Mouse (Mus musculus) stomach, embryonic 14.5 days (tissue): ENCODE results near the gene Olfr731. TPM values are rescaled to one million over a fixed set of nuclear protein-coding genes. Genes with fewer than 3 reads are reported as not detected.

Experiments
- ATAC-seq: fragments of 200-750 bp; cut with Nextera tagmentation; 2 replicates; pipeline ENCODE4 v1.8.0; 2017; ENCODE audit warnings: low read depth, moderate TSS enrichment; ENCODE audit not compliant: insufficient number of reproducible peaks, insufficient read depth, low FRiP score
- H3K27ac ChIP-seq: fragments of 300-500 bp; sonication (generic); 2 replicates; pipeline ENCODE4 v1.5.1; 2014; ENCODE audit warnings: mild to moderate bottlenecking, low read length, moderate library complexity, mixed read lengths
- H3K27me3 ChIP-seq: fragments of 300-500 bp; sonication (generic); 2 replicates; pipeline ENCODE4 v1.6.1; 2014; ENCODE audit warnings: low read length, control low read depth, mixed read lengths; ENCODE audit not compliant: control insufficient read depth, insufficient read depth
- H3K36me3 ChIP-seq: fragments of 300-500 bp; sonication (generic); 2 replicates; pipeline ENCODE4 v1.6.1; 2014; ENCODE audit warnings: mild to moderate bottlenecking, control low read depth, low read length, moderate library complexity, mixed read lengths; ENCODE audit not compliant: control insufficient read depth, insufficient read depth
- H3K4me1 ChIP-seq: fragments of 300-500 bp; sonication (generic); 2 replicates; pipeline ENCODE4 v1.6.1; 2014; ENCODE audit warnings: low read length, control low read depth, mixed read lengths; ENCODE audit not compliant: control insufficient read depth, insufficient read depth
- H3K4me2 ChIP-seq: fragments of 300-500 bp; sonication (generic); replicated peaks from 2 replicates; pipeline ENCODE4 v1.6.1; 2014; ENCODE audit warnings: low read depth, low read length, control low read depth
- H3K4me3 ChIP-seq: fragments of 300-500 bp; sonication (generic); 2 replicates; pipeline ENCODE4 v1.5.1; 2014; ENCODE audit warnings: low read depth, low read length, control low read depth
- H3K9ac ChIP-seq: fragments of 300-500 bp; sonication (generic); replicated peaks from 2 replicates; pipeline ENCODE4 v1.6.1; 2014; ENCODE audit warnings: low read depth, mild to moderate bottlenecking, control low read depth, low read length, moderate library complexity, mixed read lengths
- H3K9me3 ChIP-seq: fragments of 300-500 bp; sonication (generic); 2 replicates; pipeline ENCODE4 v1.6.1; 2016; ENCODE audit warnings: low read depth, low read length, control low read depth; ENCODE audit not compliant: control insufficient read depth
- WGBS: fragments of 180-500 bp; shearing (Covaris S2); extraction: QIAGEN DNeasy Blood & Tissue Kit; methylation state at CpG from one replicate; pipeline ENCODE4 v1.1.7; 2014; 5-methylcytosine and 5-hydroxymethylcytosine counted together
- polyA plus RNA-seq: library from polyadenylated mRNA; unstranded; fragments of >200 nt; fragmentation: Nextera tagmentation; extraction: Ambion mirVana; gene quantifications from 2 replicates; pipeline ENCODE4 v1.2.1, GENCODE M21; 2014

Gene Olfr731
- polyA plus RNA-seq: not detected in 2 replicates

- Histone ChIP-seq H3K27me3 (no peaks in the 10 kb centered on the region), H3K4me3 (no peak within 1 kb of the TSS), H3K9ac (no peak within 1 kb of the TSS), H3K4me2 (no peak within 1 kb of the TSS), H3K27ac (no peak within 1 kb of the TSS), H3K4me1 (no peaks in the 10 kb centered on the region), H3K9me3 (no peaks in the 10 kb centered on the region), H3K36me3 (no peaks in the 10 kb centered on the region)
- WGBS: 78% methylated on average over 4 of the region's 4 CpGs
- ATAC-seq: no peak
Observed at GRCm38 (mm10) chr14:50241766-50242165, at the start of gene Olfr731. Gene Olfr731, minus strand, starts transcription at chr14:50241866.

- 93% methylated on average over 1 of the region's 1 CpGs for WGBS
Observed at GRCm38 (mm10) chr14:50284106-50284505, 42.4 kb upstream of the Olfr731 start, which contains the start of gene Olfr732. Gene Olfr732, minus strand, starts transcription at chr14:50284206.

GRCm38 (mm10) chr14:50188098-50188497 lies 53.6 kb downstream of the Olfr731 start, which contains the start of gene Olfr730:
Gene Olfr730, minus strand, starts transcription at chr14:50188198.
- Histone ChIP-seq H3K9ac (no peak within 1 kb of the TSS), H3K27me3 (no peaks in the 10 kb centered on the region), H3K9me3 (no peaks in the 10 kb centered on the region), H3K4me2 (no peak within 1 kb of the TSS), H3K36me3 (no peaks in the 10 kb centered on the region), H3K4me1 (no peaks in the 10 kb centered on the region), H3K4me3 (no peak within 1 kb of the TSS), H3K27ac (no peak within 1 kb of the TSS)
- no peak for ATAC-seq
- WGBS: 46% methylated on average over 1 of the region's 1 CpGs

More at GRCm38 (mm10) chr14:50284106-50284505, 42.4 kb upstream of the Olfr731 start, which contains the start of gene Olfr732:
- Histone ChIP-seq H3K9ac (no peak within 1 kb of the TSS), H3K36me3 (no peaks in the 10 kb centered on the region), H3K4me1 (no peaks in the 10 kb centered on the region), H3K27me3 (no peaks in the 10 kb centered on the region), H3K27ac (no peak within 1 kb of the TSS), H3K4me3 (no peak within 1 kb of the TSS), H3K9me3 (no peaks in the 10 kb centered on the region), H3K4me2 (no peak within 1 kb of the TSS)
- no peak for ATAC-seq

Other genes with a start within 250 kb of the Olfr731 start
- not detected in 2 replicates for gene Olfr725, start 201.5 kb downstream of the Olfr731 start, polyA plus RNA-seq
- gene Olfr726, start 150.9 kb downstream of the Olfr731 start, polyA plus RNA-seq: not detected in 2 replicates
- not detected in 2 replicates for gene Olfr727, start 118.7 kb downstream of the Olfr731 start, polyA plus RNA-seq
- not detected in 2 replicates for gene Olfr728, start 99.2 kb downstream of the Olfr731 start, polyA plus RNA-seq
- gene Olfr729, start 89.0 kb downstream of the Olfr731 start, polyA plus RNA-seq: not detected in 2 replicates
- not detected in 2 replicates for gene Olfr730, start 53.7 kb downstream of the Olfr731 start, polyA plus RNA-seq
- gene Olfr732, start 42.3 kb upstream of the Olfr731 start, polyA plus RNA-seq: not detected in 2 replicates
- gene Olfr733, start 59.7 kb upstream of the Olfr731 start, polyA plus RNA-seq: not detected in 2 replicates
- not detected in 2 replicates for gene Olfr734, start 84.9 kb upstream of the Olfr731 start, polyA plus RNA-seq
- not detected in 2 replicates for gene Olfr735, start 107.0 kb upstream of the Olfr731 start, polyA plus RNA-seq
- not detected in 2 replicates for gene Tlr11, start 116.0 kb upstream of the Olfr731 start, polyA plus RNA-seq
- gene Olfr736, start 139.3 kb upstream of the Olfr731 start, polyA plus RNA-seq: not detected in 2 replicates
- gene Olfr738, start 165.7 kb upstream of the Olfr731 start, polyA plus RNA-seq: not detected in 2 replicates
- gene Olfr739, start 176.8 kb upstream of the Olfr731 start, polyA plus RNA-seq: not detected in 2 replicates
- not detected in 2 replicates for gene Olfr740, start 203.7 kb upstream of the Olfr731 start, polyA plus RNA-seq
- gene Olfr741, start 230.9 kb upstream of the Olfr731 start, polyA plus RNA-seq: not detected in 2 replicates